ENCODE assay signal across 28 mouse cellular contexts in the genomic region with DNA sequence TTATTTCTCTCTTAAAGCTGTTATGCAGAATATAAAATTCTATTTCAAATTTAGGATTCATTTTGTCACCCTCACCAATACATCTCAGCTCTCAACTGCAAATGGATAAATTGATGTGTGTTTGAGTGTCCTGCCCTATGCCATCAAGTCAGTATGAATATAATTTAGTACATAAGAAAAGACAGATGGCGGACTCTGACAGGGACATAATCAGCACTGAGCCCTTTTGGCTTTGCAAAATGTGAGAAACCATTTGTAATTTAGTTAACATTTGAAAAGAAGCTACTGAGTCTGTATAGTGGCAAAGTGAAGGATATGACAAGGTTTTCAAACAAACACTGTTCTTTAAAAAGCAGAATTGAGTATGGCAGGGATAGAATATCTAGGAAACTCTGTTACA.
"Had no signal": no experiment of that assay in that cellular context is flagged by ENCODE, and none has a peak within 500 bp of the region (broad histone marks: within the 10 kb centered on the region; RNA-seq: fewer than 3 reads in every experiment).

No protein-coding gene starts in this region.

- H3K27me3 ChIP-seq: heart, embryonic 12.5 days; hindbrain, embryonic 12.5 days; intestine, embryonic 15.5 days; limb, embryonic 12.5 days; liver, embryonic 13.5 days; liver, embryonic 15.5 days had no signal

- H3K4me3 ChIP-seq: heart, embryonic 10.5 days; heart, embryonic 12.5 days; hindbrain, embryonic 10.5 days; hindbrain, embryonic 12.5 days; intestine, embryonic 15.5 days; layer of hippocampus, adult 2 months; left cerebral cortex, adult 2 months; limb, embryonic 10.5 days; limb, embryonic 12.5 days; liver, embryonic 13.5 days; liver, embryonic 15.5 days had no signal

- ATAC-seq: hindbrain, embryonic 16.5 days; inflammation-experienced regulatory T-cells, adult 6 months; intestine, embryonic 15.5 days; intestine, postnatal 0 days; liver, postnatal 0 days had no signal

- H3K9me3 ChIP-seq: heart, embryonic 10.5 days; heart, embryonic 12.5 days; hindbrain, embryonic 10.5 days; hindbrain, embryonic 12.5 days; intestine, embryonic 15.5 days; limb, embryonic 10.5 days; limb, embryonic 12.5 days; liver, embryonic 13.5 days; liver, embryonic 15.5 days had no signal

- H3K4me2 ChIP-seq: heart, embryonic 12.5 days; hindbrain, embryonic 12.5 days; hindbrain, embryonic 14.5 days; intestine, embryonic 15.5 days; limb, embryonic 12.5 days; liver, embryonic 11.5 days; liver, embryonic 13.5 days; liver, embryonic 15.5 days had no signal

- H3K9ac ChIP-seq: heart, embryonic 12.5 days; hindbrain, embryonic 12.5 days; hindbrain, embryonic 14.5 days; intestine, embryonic 15.5 days; limb, embryonic 12.5 days; liver, embryonic 13.5 days; liver, embryonic 15.5 days; liver, postnatal 0 days had no signal

- H3K4me1 ChIP-seq: heart, embryonic 10.5 days; heart, embryonic 12.5 days; hindbrain, embryonic 10.5 days; hindbrain, embryonic 12.5 days; intestine, embryonic 15.5 days; limb, embryonic 10.5 days; limb, embryonic 12.5 days; liver, embryonic 13.5 days; liver, embryonic 15.5 days had no signal

- DNase-seq: gastrocnemius, postnatal 10 days; gastrocnemius, postnatal 25 days; heart, adult 18-20 months; heart, postnatal 10 days; heart, postnatal 4 days; kidney, adult 18-20 months; kidney, adult 8-10 months; kidney, postnatal 10 days; kidney, postnatal 25 days; kidney, postnatal 4 days; liver; liver, embryonic 13.5 days; liver, postnatal 0 days had no signal

- H3K27ac ChIP-seq: heart, embryonic 10.5 days; hindbrain, embryonic 10.5 days; hindbrain, embryonic 12.5 days; hindbrain, embryonic 14.5 days; intestine, embryonic 15.5 days; layer of hippocampus, adult 2 months; left cerebral cortex, adult 2 months; limb, embryonic 10.5 days; limb, embryonic 12.5 days; liver, embryonic 13.5 days; liver, embryonic 15.5 days had no signal

- H3K36me3 ChIP-seq: heart, embryonic 10.5 days; heart, embryonic 12.5 days; hindbrain, embryonic 10.5 days; hindbrain, embryonic 12.5 days; intestine, embryonic 15.5 days; limb, embryonic 10.5 days; limb, embryonic 12.5 days; liver, embryonic 13.5 days; liver, embryonic 15.5 days had no signal
